Mouse (Mus musculus): ENCODE results near the gene Npy4r. TPM values are rescaled to one million over a fixed set of nuclear protein-coding genes. Genes with fewer than 3 reads are reported as not detected.

Npy4r gene
- polyA plus RNA-seq (2014; fragmentation: Nextera tagmentation; extraction: Ambion mirVana): not detected in 2 replicates

DNA sequence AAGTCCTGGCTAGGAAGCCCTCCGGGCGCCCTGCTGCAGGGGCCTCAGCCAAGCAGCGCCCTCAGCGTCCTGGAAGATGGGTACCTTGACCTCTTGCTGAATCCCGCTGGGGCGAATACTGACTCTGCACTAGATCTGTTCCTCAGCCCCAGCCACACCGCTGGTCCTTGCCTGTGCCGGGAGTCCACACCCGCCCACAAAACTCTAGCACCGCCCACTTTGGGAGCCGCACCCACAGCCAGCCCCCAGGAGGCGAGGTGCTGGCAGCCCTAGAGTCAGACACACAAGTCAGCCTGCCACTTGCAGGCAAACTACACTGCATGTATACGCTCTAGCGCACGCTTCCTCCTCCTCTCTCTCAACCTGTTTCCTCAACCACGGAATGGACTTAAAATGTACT lies at the start of gene Npy4r:
Gene Npy4r, minus strand, starts transcription at position 148 of the 400 bp plus-strand sequence.
- no peaks in the 10 kb centered on the region for H3K36me3 ChIP-seq (ENCODE audit: control insufficient read depth, insufficient read depth, low read length)
- no peaks in the 10 kb centered on the region for H3K4me1 ChIP-seq (ENCODE audit: control insufficient read depth, insufficient read depth, low read length)
- no peak within 1 kb of the TSS for H3K4me3 ChIP-seq (ENCODE audit: low read depth, low read length)
- H3K9me3 ChIP-seq (ENCODE audit: control insufficient read depth, low read length): no peaks in the 10 kb centered on the region
- ATAC-seq (ENCODE audit: low FRiP score): peak; percentile 60; the same call in 1 of the 2 replicates
- H3K9ac ChIP-seq (ENCODE audit: low read length): no peak within 1 kb of the TSS
- H3K4me2 ChIP-seq: no peak within 1 kb of the TSS; the same call in 1 of the 2 replicates
- 18% methylated on average over 16 of the region's 16 CpGs for WGBS
- DNase-seq (ENCODE audit: low spot score, missing footprints): no peak
- H3K27ac ChIP-seq (ENCODE audit: low read depth, low read length): no peak within 1 kb of the TSS
- H3K27me3 ChIP-seq (ENCODE audit: control insufficient read depth, insufficient read depth, low read length): no peaks in the 10 kb centered on the region

DNA sequence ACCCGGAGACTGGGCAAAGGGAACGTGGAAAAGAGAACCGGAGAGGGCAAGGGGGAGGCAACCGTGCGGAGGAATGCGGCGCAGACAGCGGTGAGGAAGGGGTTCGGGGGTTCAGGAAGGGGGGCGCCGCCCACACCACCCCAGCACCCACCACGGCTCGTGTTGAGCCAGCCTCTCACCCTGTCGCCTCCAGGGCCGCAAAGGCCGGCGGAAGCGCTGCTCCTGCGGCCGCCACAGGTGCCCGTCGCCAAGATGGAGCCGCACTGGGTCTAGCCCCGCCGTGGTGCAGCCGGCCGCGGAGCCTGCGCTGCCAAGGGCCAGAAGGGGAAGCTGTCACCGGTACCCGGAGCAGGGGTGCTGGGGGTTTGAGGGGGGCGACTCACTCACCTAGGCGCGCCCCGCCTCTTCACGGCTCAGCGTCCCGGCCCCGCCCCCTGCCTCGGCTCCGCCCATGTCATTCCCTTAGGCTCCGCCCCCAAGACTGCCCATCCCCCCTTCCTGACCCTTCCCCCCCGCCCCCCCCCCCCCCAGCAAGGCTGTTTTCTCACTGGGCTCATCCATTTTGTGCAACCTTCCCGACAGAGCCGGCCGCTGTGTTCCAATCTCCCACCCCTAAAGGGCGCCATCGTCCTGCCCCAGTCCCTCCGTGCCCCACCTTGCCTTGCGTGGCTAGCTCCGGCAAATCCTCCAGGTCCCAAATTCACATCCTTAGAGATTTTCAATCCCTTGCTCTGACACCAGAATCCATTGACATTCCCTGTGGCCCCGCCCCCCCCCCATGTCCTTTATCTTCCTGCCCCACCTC lies 49.1 kb upstream of the Npy4r start, which contains the start of gene Gprin2:
Gene Gprin2, minus strand, starts transcription at position 423 of the 805 bp plus-strand sequence.
- Histone ChIP-seq H3K9ac (ENCODE audit: low read length) (peak within 1 kb of the TSS; percentile 62), H3K4me3 (ENCODE audit: low read depth, low read length) (peak within 1 kb of the TSS; percentile 72), H3K9me3 (ENCODE audit: control insufficient read depth, low read length) (no peaks in the 10 kb centered on the region), H3K4me1 (ENCODE audit: control insufficient read depth, insufficient read depth, low read length) (peaks cover 2% of the 10 kb centered on the region; the same call in 1 of the 2 replicates), H3K4me2 (peak within 1 kb of the TSS; percentile 96), H3K27ac (ENCODE audit: low read depth, low read length) (no peak within 1 kb of the TSS), H3K27me3 (ENCODE audit: control insufficient read depth, insufficient read depth, low read length) (0 out of 2 replicates have a peak, but pooled peaks cover 2% of the 10 kb centered on the region), H3K36me3 (ENCODE audit: control insufficient read depth, insufficient read depth, low read length) (no peaks in the 10 kb centered on the region)
- 2% methylated on average over 44 of the region's 52 CpGs for WGBS
- ATAC-seq (ENCODE audit: low FRiP score): peak; percentile 78
- DNase-seq (ENCODE audit: low spot score, missing footprints): peak; percentile 91

DNA sequence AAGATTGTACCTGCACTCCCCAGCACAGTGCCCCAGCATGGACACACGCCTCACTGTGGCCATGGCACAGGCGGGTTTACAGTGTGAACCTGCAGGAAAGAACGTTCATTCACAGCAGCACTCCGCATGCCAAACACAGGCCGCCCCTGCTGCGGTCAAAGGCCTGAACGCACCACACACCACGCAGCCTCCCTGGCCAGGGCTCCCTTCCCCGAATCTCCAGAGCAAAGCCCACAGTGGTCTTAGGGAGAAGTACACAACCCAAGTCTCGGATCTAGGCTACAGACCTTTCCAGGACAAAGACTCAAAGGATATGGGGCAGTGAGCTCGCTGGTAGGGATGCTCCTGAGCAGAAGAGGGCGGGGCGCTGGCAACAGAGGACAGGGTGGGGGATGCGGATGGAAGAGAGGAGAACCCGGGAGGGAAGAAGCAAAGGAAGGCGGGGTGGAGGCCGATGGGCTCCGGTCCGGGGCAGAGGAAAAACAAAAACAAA lies 48.5 kb upstream of the Npy4r start:
- 0 out of 2 replicates have a peak, but pooled peaks cover 2% of the 10 kb centered on the region for H3K27me3 ChIP-seq (ENCODE audit: control insufficient read depth, insufficient read depth, low read length)
- peak overlapping the region; percentile 72 for H3K4me3 ChIP-seq (ENCODE audit: low read depth, low read length)
- ATAC-seq (ENCODE audit: low FRiP score) (peak; percentile 85), DNase-seq (ENCODE audit: low spot score, missing footprints) (peak; percentile 90)
- H3K36me3 ChIP-seq (ENCODE audit: control insufficient read depth, insufficient read depth, low read length): no peaks in the 10 kb centered on the region
- peak overlapping the region; percentile 96 for H3K4me2 ChIP-seq
- H3K9me3 ChIP-seq (ENCODE audit: control insufficient read depth, low read length): no peaks in the 10 kb centered on the region
- 1% methylated on average over 19 of the region's 19 CpGs for WGBS
- peak overlapping the region; percentile 62 for H3K9ac ChIP-seq (ENCODE audit: low read length)
- no peak overlapping the region for H3K27ac ChIP-seq (ENCODE audit: low read depth, low read length)
- peaks cover 2% of the 10 kb centered on the region; the same call in 1 of the 2 replicates for H3K4me1 ChIP-seq (ENCODE audit: control insufficient read depth, insufficient read depth, low read length)

GRCm38 (mm10) chr14:34196706-34197105 lies 44.4 kb upstream of the Npy4r start:
- WGBS: 61% methylated on average over 4 of the region's 4 CpGs
- DNase-seq (ENCODE audit: low spot score, missing footprints) (no peak), ATAC-seq (ENCODE audit: low FRiP score) (no peak)
- Histone ChIP-seq H3K36me3 (ENCODE audit: control insufficient read depth, insufficient read depth, low read length) (no peaks in the 10 kb centered on the region), H3K27me3 (ENCODE audit: control insufficient read depth, insufficient read depth, low read length) (0 out of 2 replicates have a peak, but pooled peaks cover 2% of the 10 kb centered on the region), H3K4me1 (ENCODE audit: control insufficient read depth, insufficient read depth, low read length) (peaks cover 2% of the 10 kb centered on the region; the same call in 1 of the 2 replicates), H3K27ac (ENCODE audit: low read depth, low read length) (no peak overlapping the region), H3K4me2 (no peak overlapping the region), H3K9ac (ENCODE audit: low read length) (no peak overlapping the region), H3K9me3 (ENCODE audit: control insufficient read depth, low read length) (no peaks in the 10 kb centered on the region), H3K4me3 (ENCODE audit: low read depth, low read length) (no peak overlapping the region)

GRCm38 (mm10) chr14:34195466-34195865 lies 43.2 kb upstream of the Npy4r start:
- ATAC-seq (ENCODE audit: low FRiP score): no peak
- no peak overlapping the region for H3K4me2 ChIP-seq
- H3K4me1 ChIP-seq (ENCODE audit: control insufficient read depth, insufficient read depth, low read length): no peaks in the 10 kb centered on the region; the same call in 1 of the 2 replicates
- no peak for DNase-seq (ENCODE audit: low spot score, missing footprints)
- no peaks in the 10 kb centered on the region for H3K36me3 ChIP-seq (ENCODE audit: control insufficient read depth, insufficient read depth, low read length)
- H3K9me3 ChIP-seq (ENCODE audit: control insufficient read depth, low read length): no peaks in the 10 kb centered on the region
- 88% methylated on average over 15 of the region's 15 CpGs for WGBS
- H3K4me3 ChIP-seq (ENCODE audit: low read depth, low read length): no peak overlapping the region
- no peak overlapping the region for H3K9ac ChIP-seq (ENCODE audit: low read length)
- 0 out of 2 replicates have a peak, but pooled peaks cover under 1% of the 10 kb centered on the region for H3K27me3 ChIP-seq (ENCODE audit: control insufficient read depth, insufficient read depth, low read length)
- H3K27ac ChIP-seq (ENCODE audit: low read depth, low read length): no peak overlapping the region

DNA sequence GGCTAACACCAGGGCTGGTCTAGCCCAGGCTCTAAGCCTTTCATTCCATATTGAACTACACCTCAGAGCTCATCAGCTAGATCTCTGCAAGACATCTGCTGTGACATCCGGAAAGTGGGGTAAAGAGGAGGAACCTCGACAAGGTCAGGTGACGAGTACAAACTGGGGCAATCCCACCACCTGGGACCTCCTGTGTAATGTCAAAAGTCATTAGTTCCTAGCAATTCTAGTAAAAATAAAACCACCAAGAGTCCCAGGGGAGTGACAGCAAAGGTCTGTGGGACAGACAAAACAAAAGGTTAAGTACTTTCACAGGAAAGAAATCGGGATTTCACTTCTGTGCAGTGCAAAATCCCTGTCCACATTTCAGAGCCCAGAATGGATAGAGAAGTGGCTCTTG lies 41.6 kb upstream of the Npy4r start:
- no peaks in the 10 kb centered on the region for H3K36me3 ChIP-seq (ENCODE audit: control insufficient read depth, insufficient read depth, low read length)
- no peak for ATAC-seq (ENCODE audit: low FRiP score)
- no peaks in the 10 kb centered on the region for H3K4me1 ChIP-seq (ENCODE audit: control insufficient read depth, insufficient read depth, low read length)
- no peaks in the 10 kb centered on the region for H3K9me3 ChIP-seq (ENCODE audit: control insufficient read depth, low read length)
- 82% methylated on average over 4 of the region's 4 CpGs for WGBS
- no peak for DNase-seq (ENCODE audit: low spot score, missing footprints)
- no peak overlapping the region for H3K4me2 ChIP-seq
- no peak overlapping the region for H3K9ac ChIP-seq (ENCODE audit: low read length)
- no peak overlapping the region for H3K4me3 ChIP-seq (ENCODE audit: low read depth, low read length)
- no peaks in the 10 kb centered on the region for H3K27me3 ChIP-seq (ENCODE audit: control insufficient read depth, insufficient read depth, low read length)
- H3K27ac ChIP-seq (ENCODE audit: low read depth, low read length): no peak overlapping the region

GRCm38 (mm10) chr14:34190361-34190760 lies 38.1 kb upstream of the Npy4r start:
- H3K9ac ChIP-seq (ENCODE audit: low read length): no peak overlapping the region
- no peak overlapping the region for H3K4me3 ChIP-seq (ENCODE audit: low read depth, low read length)
- no peaks in the 10 kb centered on the region for H3K4me1 ChIP-seq (ENCODE audit: control insufficient read depth, insufficient read depth, low read length)
- H3K27ac ChIP-seq (ENCODE audit: low read depth, low read length): no peak overlapping the region
- WGBS: 75% methylated on average over 7 of the region's 7 CpGs
- no peak for ATAC-seq (ENCODE audit: low FRiP score)
- no peaks in the 10 kb centered on the region for H3K9me3 ChIP-seq (ENCODE audit: control insufficient read depth, low read length)
- H3K27me3 ChIP-seq (ENCODE audit: control insufficient read depth, insufficient read depth, low read length): no peaks in the 10 kb centered on the region
- H3K36me3 ChIP-seq (ENCODE audit: control insufficient read depth, insufficient read depth, low read length): no peaks in the 10 kb centered on the region
- DNase-seq (ENCODE audit: low spot score, missing footprints): no peak
- no peak overlapping the region for H3K4me2 ChIP-seq

DNA sequence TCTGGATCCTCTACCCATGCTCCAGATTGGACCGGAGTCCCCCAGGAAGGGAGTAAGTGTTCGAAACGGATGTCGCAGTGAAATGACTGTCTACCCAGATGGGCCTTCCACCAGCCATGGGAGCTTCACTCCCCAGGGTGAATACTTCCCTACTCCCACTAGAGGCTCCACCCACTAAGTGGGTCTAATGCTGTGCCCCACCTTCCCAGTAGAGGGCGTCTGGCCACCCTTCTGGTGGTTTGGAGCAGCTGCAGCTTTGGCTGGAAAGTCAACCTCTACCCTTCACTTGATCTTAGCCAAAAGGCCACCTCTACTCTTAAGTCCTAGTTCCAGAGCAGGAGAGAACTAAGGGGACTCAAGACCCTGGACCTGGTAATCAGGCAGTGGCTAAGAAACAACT lies 36.3 kb upstream of the Npy4r start:
- H3K4me1 ChIP-seq (ENCODE audit: control insufficient read depth, insufficient read depth, low read length): no peaks in the 10 kb centered on the region
- WGBS: 65% methylated on average over 5 of the region's 5 CpGs
- no peak for DNase-seq (ENCODE audit: low spot score, missing footprints)

GRCm38 (mm10) chr14:34183101-34183500 lies 30.8 kb upstream of the Npy4r start:
- no peak overlapping the region for H3K4me3 ChIP-seq (ENCODE audit: low read depth, low read length)
- no peak for ATAC-seq (ENCODE audit: low FRiP score)

More for the DNA sequence above, 36.3 kb upstream of the Npy4r start:
- H3K27ac ChIP-seq (ENCODE audit: low read depth, low read length): no peak overlapping the region
- H3K9me3 ChIP-seq (ENCODE audit: control insufficient read depth, low read length): no peaks in the 10 kb centered on the region
- H3K27me3 ChIP-seq (ENCODE audit: control insufficient read depth, insufficient read depth, low read length): no peaks in the 10 kb centered on the region
- ATAC-seq (ENCODE audit: low FRiP score): no peak
- H3K36me3 ChIP-seq (ENCODE audit: control insufficient read depth, insufficient read depth, low read length): no peaks in the 10 kb centered on the region
- H3K4me3 ChIP-seq (ENCODE audit: low read depth, low read length): no peak overlapping the region
- H3K9ac ChIP-seq (ENCODE audit: low read length): no peak overlapping the region
- H3K4me2 ChIP-seq: no peak overlapping the region

More at GRCm38 (mm10) chr14:34183101-34183500, 30.8 kb upstream of the Npy4r start:
- DNase-seq (ENCODE audit: low spot score, missing footprints): no peak
- H3K27ac ChIP-seq (ENCODE audit: low read depth, low read length): no peak overlapping the region
- no peaks in the 10 kb centered on the region for H3K27me3 ChIP-seq (ENCODE audit: control insufficient read depth, insufficient read depth, low read length)
- no peaks in the 10 kb centered on the region for H3K9me3 ChIP-seq (ENCODE audit: control insufficient read depth, low read length)
- no peak overlapping the region for H3K4me2 ChIP-seq
- 89% methylated on average over 1 of the region's 1 CpGs for WGBS
- no peaks in the 10 kb centered on the region for H3K36me3 ChIP-seq (ENCODE audit: control insufficient read depth, insufficient read depth, low read length)
- no peaks in the 10 kb centered on the region for H3K4me1 ChIP-seq (ENCODE audit: control insufficient read depth, insufficient read depth, low read length)
- H3K9ac ChIP-seq (ENCODE audit: low read length): no peak overlapping the region

All from midbrain, embryonic 11.5 days (tissue).